In the genomic region with DNA sequence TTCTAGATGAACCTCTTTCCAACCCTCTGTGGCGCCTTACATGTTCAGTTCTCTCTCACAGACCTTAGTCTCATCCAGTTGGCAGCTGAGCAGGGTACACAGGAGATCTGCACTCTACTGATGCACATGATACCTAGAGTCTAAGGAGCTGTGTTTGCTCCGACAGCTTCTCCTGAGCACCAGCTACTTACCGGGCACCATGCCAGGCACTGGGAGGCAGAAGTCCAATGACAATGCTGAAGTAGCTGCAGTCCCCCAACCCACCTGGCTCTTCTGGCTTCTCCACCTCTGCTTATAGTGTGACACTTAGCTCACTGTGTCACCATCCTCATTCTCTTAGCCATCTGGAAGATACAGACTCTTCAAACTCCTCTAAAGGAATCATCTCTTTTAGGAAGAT, we compare ENCODE assay signal across 23 mouse cellular contexts. TPM values are rescaled to one million over a fixed set of nuclear protein-coding genes. Genes with fewer than 3 reads are reported as not detected.
DNase-seq lines count a peak whose midpoint lies in the region; TF ChIP-seq lines count a peak whose summit lies in the region.
"Had no signal": no experiment of that assay in that cellular context is flagged by ENCODE, and none has a peak within 500 bp of the region (broad histone marks: within the 10 kb centered on the region; RNA-seq: fewer than 3 reads in every experiment).

No protein-coding gene starts in this region.

- H3K27ac ChIP-seq in left cerebral cortex, adult 2 months, result no peak overlapping the region
- H3K27ac ChIP-seq: embryonic facial prominence, embryonic 12.5 days; embryonic facial prominence, embryonic 15.5 days; heart, adult 2 months; heart, embryonic 10.5 days; heart, embryonic 13.5 days; hindbrain, embryonic 14.5 days; hindbrain, postnatal 0 days had no signal

- DNase-seq in cerebellum, postnatal 10 days, result peak; percentile 55 to 75
- no peak for DNase-seq in cerebellum, adult 8-10 months
- peak; percentile 16 for DNase-seq in kidney, postnatal 10 days
- DNase-seq in kidney, adult 18-20 months, result no peak
- peak; percentile 38 for DNase-seq in left cerebral cortex, postnatal 4 days
- DNase-seq in left cerebral cortex, adult 2 months (ENCODE audit: extremely low spot score in 1 of 2, low spot score in 2 of 2), result no peak
- peak; percentile 43 for DNase-seq in brain, adult 2 months (ENCODE audit: low read depth, low spot score)
- DNase-seq: adrenal gland, adult 8-10 months; adrenal gland, postnatal 25 days; forebrain, postnatal 0 days; gastrocnemius, postnatal 10 days; gastrocnemius, postnatal 36 days; heart, adult 2 months; heart, postnatal 14 days; heart, postnatal 4 days had no signal

- intact Hi-C loops in left cerebral cortex, postnatal 4 days (cut with DNase I), result no loop called here
- intact Hi-C loops in left cerebral cortex, adult 2 months (cut with DNase I), result no loop called here

- H3K4me3 ChIP-seq in left cerebral cortex, adult 2 months, result no peak overlapping the region
- H3K4me3 ChIP-seq: embryonic facial prominence, embryonic 12.5 days; embryonic facial prominence, embryonic 15.5 days; heart, adult 2 months; heart, embryonic 10.5 days; heart, embryonic 13.5 days had no signal

- no peak for TF ChIP-seq CTCF in left cerebral cortex, adult 2 months (IDR thresholded peaks at IDR 0.05)

RNA-seq across cellular contexts. Expression of a gene that starts 33.8 kb away (rescaled TPM):
- under 1 TPM; 0.40 to 0.60 TPM for total RNA-seq in left cerebral cortex, postnatal 4 days (2021)
- total RNA-seq in left cerebral cortex, adult 2 months (2021), result under 1 TPM; 0.18 to 0.79 TPM
- total RNA-seq: common myeloid progenitor, adult 5-6 weeks; granulocyte monocyte progenitor cell, adult 5-6 weeks had no signal

RNA-seq across cellular contexts. Expression of a gene that starts 40.0 kb away (rescaled TPM):
- 10 to 100 TPM in 1 of 2 experiments, 1 to 10 TPM in 1; 9.2 to 11.1 TPM for total RNA-seq in left cerebral cortex, postnatal 4 days (2021)
- total RNA-seq in left cerebral cortex, adult 2 months (2021), result 10 to 100 TPM; 13.1 to 32.7 TPM

Comparison
In these comparisons a context has a peak if more than half of its experiments do, and no peak if none do; other contexts are left out.
1. DNase-seq: peak in cerebellum, postnatal 10 days (2 of 2), kidney, postnatal 10 days (single experiment), left cerebral cortex, postnatal 4 days (single experiment) and brain, adult 2 months (single experiment); none in cerebellum, adult 8-10 months (single experiment), kidney, adult 18-20 months (single experiment) and left cerebral cortex, adult 2 months (0 of 2).